Comparison of ENCODE assay signal across 8 mouse cellular contexts in genomic region chr19:32712588-32713042, GRCm38 (mm10). TPM values are rescaled to one million over a fixed set of nuclear protein-coding genes. Genes with fewer than 3 reads are reported as not detected.
DNase-seq lines count a peak whose midpoint lies in the region; ATAC-seq and TF ChIP-seq lines count a peak whose summit lies in the region.

No protein-coding gene starts in this region.

- peak overlapping the region; percentile 72 for H3K4me2 ChIP-seq in heart, embryonic 11.5 days
- H3K4me2 ChIP-seq in kidney, postnatal 0 days (ENCODE audit: low read length), result peak overlapping the region; percentile 73
- H3K4me2 ChIP-seq in liver, embryonic 15.5 days, result peak overlapping the region; percentile 88
- H3K4me2 ChIP-seq in neural tube, embryonic 11.5 days (ENCODE audit: low read depth), result peak overlapping the region; percentile 82

- under 1% methylated on average over 11 of the region's 11 CpGs for WGBS in heart, embryonic 11.5 days (ENCODE audit: insufficient replicate concordance)
- WGBS in kidney, postnatal 0 days, result 1% methylated on average over 11 of the region's 11 CpGs
- WGBS in liver, embryonic 15.5 days (ENCODE audit: insufficient replicate concordance), result 2% methylated on average over 11 of the region's 11 CpGs
- WGBS in neural tube, embryonic 11.5 days, result under 1% methylated on average over 11 of the region's 11 CpGs

- TF ChIP-seq CTCF in kidney, postnatal 0 days (IDR thresholded peaks at IDR 0.05; ENCODE audit: low read depth), result peak; percentile 27; the same call in 1 of the 2 replicates

- peaks cover 41% of the 10 kb centered on the region for H3K4me1 ChIP-seq in erythroblast, embryonic 14.5 days (ENCODE audit: control insufficient read depth)
- peaks cover 6% of the 10 kb centered on the region; the same call in 1 of the 2 replicates for H3K4me1 ChIP-seq in heart, embryonic 11.5 days (ENCODE audit: control insufficient read depth, insufficient read depth, low read length)
- H3K4me1 ChIP-seq in kidney, postnatal 0 days (replicated peaks; ENCODE audit: insufficient read depth, low read length), result peaks cover 13% of the 10 kb centered on the region
- peaks cover 32% of the 10 kb centered on the region for H3K4me1 ChIP-seq in liver, embryonic 15.5 days (replicated peaks)
- H3K4me1 ChIP-seq in neural tube, embryonic 11.5 days (ENCODE audit: control insufficient read depth, insufficient read depth, low read length), result peaks cover 4% of the 10 kb centered on the region; the same call in 1 of the 2 replicates

- DNase-seq in CD8-positive naive resting alpha-beta T cell, adult 2 months (ENCODE audit: low read depth in 2 of 2, low spot score in 2 of 2), result peak; percentile 75 to 77
- DNase-seq in brain, embryonic 18.5 days (ENCODE audit: low read depth, low spot score), result peak; percentile 51
- DNase-seq in kidney, postnatal 0 days (ENCODE audit: low spot score), result peak; percentile 93
- DNase-seq in neural tube, embryonic 11.5 days (ENCODE audit: low spot score), result peak; percentile 81
- peak; percentile 81 for DNase-seq in telencephalon, adult 2 months (ENCODE audit: low read depth, low spot score)

- H3K9me3 ChIP-seq in erythroblast, embryonic 14.5 days (ENCODE audit: control insufficient read depth, low read length), result no peaks in the 10 kb centered on the region
- no peaks in the 10 kb centered on the region for H3K9me3 ChIP-seq in heart, embryonic 11.5 days (replicated peaks; ENCODE audit: control insufficient read depth, low read length)
- H3K9me3 ChIP-seq in kidney, postnatal 0 days (replicated peaks; ENCODE audit: low read length), result no peaks in the 10 kb centered on the region
- no peaks in the 10 kb centered on the region for H3K9me3 ChIP-seq in liver, embryonic 15.5 days (replicated peaks)
- H3K9me3 ChIP-seq in neural tube, embryonic 11.5 days (ENCODE audit: control insufficient read depth, low read length), result no peaks in the 10 kb centered on the region

- peaks cover 5% of the 10 kb centered on the region for H3K36me3 ChIP-seq in erythroblast, embryonic 14.5 days (ENCODE audit: control insufficient read depth)
- H3K36me3 ChIP-seq in heart, embryonic 11.5 days (ENCODE audit: control insufficient read depth, insufficient read depth, low read length), result no peaks in the 10 kb centered on the region
- no peaks in the 10 kb centered on the region for H3K36me3 ChIP-seq in kidney, postnatal 0 days (ENCODE audit: insufficient read depth, low read length)
- H3K36me3 ChIP-seq in liver, embryonic 15.5 days (replicated peaks), result no peaks in the 10 kb centered on the region
- no peaks in the 10 kb centered on the region for H3K36me3 ChIP-seq in neural tube, embryonic 11.5 days (ENCODE audit: control insufficient read depth, insufficient read depth, low read length)

- peak overlapping the region; percentile 94 for H3K4me3 ChIP-seq in erythroblast, embryonic 14.5 days (replicated peaks)
- H3K4me3 ChIP-seq in heart, embryonic 11.5 days (ENCODE audit: low read depth, low read length), result peak overlapping the region; percentile 92
- H3K4me3 ChIP-seq in kidney, postnatal 0 days (replicated peaks; ENCODE audit: low read depth, low read length), result peak overlapping the region; percentile 65
- H3K4me3 ChIP-seq in liver, embryonic 15.5 days (replicated peaks), result peak overlapping the region; percentile 85
- H3K4me3 ChIP-seq in neural tube, embryonic 11.5 days (ENCODE audit: low read depth, low read length), result peak overlapping the region; percentile 89

- H3K27me3 ChIP-seq in erythroblast, embryonic 14.5 days (ENCODE audit: control insufficient read depth), result no peaks in the 10 kb centered on the region
- no peaks in the 10 kb centered on the region for H3K27me3 ChIP-seq in heart, embryonic 11.5 days (ENCODE audit: control insufficient read depth, insufficient read depth, low read length)
- H3K27me3 ChIP-seq in kidney, postnatal 0 days (ENCODE audit: insufficient read depth, low read length), result no peaks in the 10 kb centered on the region
- H3K27me3 ChIP-seq in liver, embryonic 15.5 days, result no peaks in the 10 kb centered on the region
- no peaks in the 10 kb centered on the region for H3K27me3 ChIP-seq in neural tube, embryonic 11.5 days (ENCODE audit: control insufficient read depth, insufficient read depth, low read length)

- peak; percentile 79 for ATAC-seq in heart, embryonic 11.5 days (replicated peaks; ENCODE audit: insufficient number of reproducible peaks, low FRiP score, low TSS enrichment)
- ATAC-seq in kidney, postnatal 0 days (replicated peaks; ENCODE audit: low FRiP score, low read depth), result peak; percentile 90
- ATAC-seq in liver, embryonic 15.5 days (ENCODE audit: insufficient read depth), result peak; percentile 82
- peak; percentile 85 for ATAC-seq in neural tube, embryonic 11.5 days (ENCODE audit: insufficient read depth, low FRiP score, low TSS enrichment)

- H3K27ac ChIP-seq in heart, embryonic 11.5 days (ENCODE audit: low read depth, low read length), result peak overlapping the region; percentile 89; the same call in 1 of the 2 replicates
- H3K27ac ChIP-seq in kidney, postnatal 0 days, result peak overlapping the region; percentile 87
- peak overlapping the region; percentile 80 for H3K27ac ChIP-seq in liver, embryonic 15.5 days (replicated peaks)
- peak overlapping the region; percentile 87 for H3K27ac ChIP-seq in neural tube, embryonic 11.5 days (ENCODE audit: low read depth, low read length)

- peak overlapping the region; percentile 91 for H3K9ac ChIP-seq in heart, embryonic 11.5 days (ENCODE audit: low read depth, low read length)
- H3K9ac ChIP-seq in kidney, postnatal 0 days (ENCODE audit: low read depth, low read length), result peak overlapping the region; percentile 75
- peak overlapping the region; percentile 84 for H3K9ac ChIP-seq in liver, embryonic 15.5 days
- H3K9ac ChIP-seq in neural tube, embryonic 11.5 days (ENCODE audit: low read length), result peak overlapping the region; percentile 91

RNA-seq across cellular contexts. Expression of gene Atad1, which starts 27.0 kb away (rescaled TPM):
- polyA plus RNA-seq in erythroblast, embryonic 14.5 days (2012), result 0.06 and 0.11 TPM in 2 replicates
- polyA plus RNA-seq in heart, embryonic 11.5 days (2014; fragmentation: Nextera tagmentation; extraction: Ambion mirVana), result 60.1 and 65.8 TPM in 2 replicates
- 79.2 and 83.7 TPM in 2 replicates for polyA plus RNA-seq in kidney, postnatal 0 days (2015; fragmentation: Nextera tagmentation; extraction: Ambion mirVana)
- 20.6 and 21.3 TPM in 2 replicates for polyA plus RNA-seq in liver, embryonic 15.5 days (2015; fragmentation: Nextera tagmentation; extraction: Ambion mirVana)
- polyA plus RNA-seq in neural tube, embryonic 11.5 days (2014; fragmentation: Nextera tagmentation; extraction: Ambion mirVana), result 101 and 105 TPM in 2 replicates

RNA-seq across cellular contexts. Expression of gene Pten, which starts 44.7 kb away (rescaled TPM):
- polyA plus RNA-seq in erythroblast, embryonic 14.5 days (2012), result 0.32 and 0.36 TPM in 2 replicates
- 5.1 and 9.6 TPM in 2 replicates for polyA plus RNA-seq in heart, embryonic 11.5 days (2014; fragmentation: Nextera tagmentation; extraction: Ambion mirVana)
- 8.9 and 9.2 TPM in 2 replicates for polyA plus RNA-seq in kidney, postnatal 0 days (2015; fragmentation: Nextera tagmentation; extraction: Ambion mirVana)
- polyA plus RNA-seq in liver, embryonic 15.5 days (2015; fragmentation: Nextera tagmentation; extraction: Ambion mirVana), result 2.4 and 2.6 TPM in 2 replicates
- 8.2 and 8.3 TPM in 2 replicates for polyA plus RNA-seq in neural tube, embryonic 11.5 days (2014; fragmentation: Nextera tagmentation; extraction: Ambion mirVana)

Comparison
In these comparisons a context has a peak if more than half of its experiments do, and no peak if none do; other contexts are left out.
1. Peak in every context shown above with its lines: DNase-seq, ATAC-seq, H3K4me3 ChIP-seq and H3K27ac ChIP-seq.
2. RNA of gene Atad1, which starts 27.0 kb away (polyA plus RNA-seq): 101 to 105 TPM in neural tube, embryonic 11.5 days, 79.2 to 83.7 TPM in kidney, postnatal 0 days, 60.1 to 65.8 TPM in heart, embryonic 11.5 days and 20.6 to 21.3 TPM in liver, embryonic 15.5 days; 0.06 to 0.11 TPM in erythroblast, embryonic 14.5 days; every median in the first group is over 10 times any median in the second.